Mouse (Mus musculus): ENCODE data around the gene Ide. TPM values are rescaled to one million over a fixed set of nuclear protein-coding genes. Genes with fewer than 3 reads are reported as not detected.

The Ide gene
- polyA plus RNA-seq, 1 experiment: 96.7 TPM

GRCm38 (mm10) chr19:37352756-37353155, 15.1 kb upstream of the Ide start:
- Histone ChIP-seq H3K36me3 (ENCODE audit: control insufficient read depth, insufficient read depth, low read length) (no peaks in the 10 kb centered on the region), H3K27me3 (ENCODE audit: control insufficient read depth, insufficient read depth, low read length) (no peaks in the 10 kb centered on the region), H3K4me1 (ENCODE audit: control insufficient read depth, insufficient read depth, low read length) (no peaks in the 10 kb centered on the region; the same call in 1 of the 2 replicates), H3K4me3 (ENCODE audit: control insufficient read depth, low read depth, low read length) (no peak overlapping the region), H3K27ac (ENCODE audit: control insufficient read depth, insufficient read depth, low read depth, low read length) (no peak overlapping the region)
- TF ChIP-seq POLR2A (IDR thresholded peaks at IDR 0.05; ENCODE audit: control insufficient read depth, low read depth, low read length) (no peak), CTCF (IDR thresholded peaks at IDR 0.05; ENCODE audit: control insufficient read depth, insufficient read depth, insufficient replicate concordance, low read depth, low read length) (no peak)

GRCm38 (mm10) chr19:37348952-37349351, 11.3 kb upstream of the Ide start:
- TF ChIP-seq POLR2A (IDR thresholded peaks at IDR 0.05; ENCODE audit: control insufficient read depth, low read depth, low read length) (no peak), CTCF (IDR thresholded peaks at IDR 0.05; ENCODE audit: control insufficient read depth, insufficient read depth, insufficient replicate concordance, low read depth, low read length) (no peak)
- Histone ChIP-seq H3K36me3 (ENCODE audit: control insufficient read depth, insufficient read depth, low read length) (no peaks in the 10 kb centered on the region), H3K4me1 (ENCODE audit: control insufficient read depth, insufficient read depth, low read length) (no peaks in the 10 kb centered on the region; the same call in 1 of the 2 replicates), H3K4me3 (ENCODE audit: control insufficient read depth, low read depth, low read length) (no peak overlapping the region), H3K27me3 (ENCODE audit: control insufficient read depth, insufficient read depth, low read length) (no peaks in the 10 kb centered on the region), H3K27ac (ENCODE audit: control insufficient read depth, insufficient read depth, low read depth, low read length) (no peak overlapping the region)

GRCm38 (mm10) chr19:37348331-37348730, 10.7 kb upstream of the Ide start:
- Histone ChIP-seq H3K27ac (ENCODE audit: control insufficient read depth, insufficient read depth, low read depth, low read length) (no peak overlapping the region), H3K27me3 (ENCODE audit: control insufficient read depth, insufficient read depth, low read length) (no peaks in the 10 kb centered on the region), H3K4me1 (ENCODE audit: control insufficient read depth, insufficient read depth, low read length) (no peaks in the 10 kb centered on the region; the same call in 1 of the 2 replicates), H3K4me3 (ENCODE audit: control insufficient read depth, low read depth, low read length) (no peak overlapping the region), H3K36me3 (ENCODE audit: control insufficient read depth, insufficient read depth, low read length) (no peaks in the 10 kb centered on the region)
- no peak for TF ChIP-seq CTCF (IDR thresholded peaks at IDR 0.05; ENCODE audit: control insufficient read depth, insufficient read depth, insufficient replicate concordance, low read depth, low read length)
- TF ChIP-seq POLR2A (IDR thresholded peaks at IDR 0.05; ENCODE audit: control insufficient read depth, low read depth, low read length): no peak

GRCm38 (mm10) chr19:37346258-37346657, 8.6 kb upstream of the Ide start:
- no peak for TF ChIP-seq POLR2A (IDR thresholded peaks at IDR 0.05; ENCODE audit: control insufficient read depth, low read depth, low read length)
- no peak for TF ChIP-seq CTCF (IDR thresholded peaks at IDR 0.05; ENCODE audit: control insufficient read depth, insufficient read depth, insufficient replicate concordance, low read depth, low read length)
- Histone ChIP-seq H3K4me3 (ENCODE audit: control insufficient read depth, low read depth, low read length) (no peak overlapping the region), H3K27ac (ENCODE audit: control insufficient read depth, insufficient read depth, low read depth, low read length) (no peak overlapping the region), H3K36me3 (ENCODE audit: control insufficient read depth, insufficient read depth, low read length) (no peaks in the 10 kb centered on the region), H3K27me3 (ENCODE audit: control insufficient read depth, insufficient read depth, low read length) (no peaks in the 10 kb centered on the region), H3K4me1 (ENCODE audit: control insufficient read depth, insufficient read depth, low read length) (no peaks in the 10 kb centered on the region; the same call in 1 of the 2 replicates)

- H3K27me3 ChIP-seq (ENCODE audit: control insufficient read depth, insufficient read depth, low read length): no peaks in the 10 kb centered on the region
- TF ChIP-seq CTCF (IDR thresholded peaks at IDR 0.05; ENCODE audit: control insufficient read depth, insufficient read depth, insufficient replicate concordance, low read depth, low read length): no peak
- TF ChIP-seq POLR2A (IDR thresholded peaks at IDR 0.05; ENCODE audit: control insufficient read depth, low read depth, low read length): no peak
- no peaks in the 10 kb centered on the region for H3K36me3 ChIP-seq (ENCODE audit: control insufficient read depth, insufficient read depth, low read length)
- H3K4me3 ChIP-seq (ENCODE audit: control insufficient read depth, low read depth, low read length): no peak overlapping the region
- no peaks in the 10 kb centered on the region; the same call in none of the 2 replicates for H3K4me1 ChIP-seq (ENCODE audit: control insufficient read depth, insufficient read depth, low read length)
- no peak overlapping the region for H3K27ac ChIP-seq (ENCODE audit: control insufficient read depth, insufficient read depth, low read depth, low read length)
Measured at GRCm38 (mm10) chr19:37343899-37344298, 6.2 kb upstream of the Ide start.

- no peak overlapping the region for H3K27ac ChIP-seq (ENCODE audit: control insufficient read depth, insufficient read depth, low read depth, low read length)
- no peaks in the 10 kb centered on the region for H3K36me3 ChIP-seq (ENCODE audit: control insufficient read depth, insufficient read depth, low read length)
- H3K27me3 ChIP-seq (ENCODE audit: control insufficient read depth, insufficient read depth, low read length): no peaks in the 10 kb centered on the region
- no peak for TF ChIP-seq POLR2A (IDR thresholded peaks at IDR 0.05; ENCODE audit: control insufficient read depth, low read depth, low read length)
- no peak for TF ChIP-seq CTCF (IDR thresholded peaks at IDR 0.05; ENCODE audit: control insufficient read depth, insufficient read depth, insufficient replicate concordance, low read depth, low read length)
- H3K4me1 ChIP-seq (ENCODE audit: control insufficient read depth, insufficient read depth, low read length): peaks cover 2% of the 10 kb centered on the region
- H3K4me3 ChIP-seq (ENCODE audit: control insufficient read depth, low read depth, low read length): no peak overlapping the region
Measured at GRCm38 (mm10) chr19:37340931-37341330, 3.3 kb upstream of the Ide start.

GRCm38 (mm10) chr19:37340495-37340894, 2.8 kb upstream of the Ide start:
- peaks cover 2% of the 10 kb centered on the region for H3K4me1 ChIP-seq (ENCODE audit: control insufficient read depth, insufficient read depth, low read length)
- H3K4me3 ChIP-seq (ENCODE audit: control insufficient read depth, low read depth, low read length): no peak overlapping the region
- no peaks in the 10 kb centered on the region for H3K36me3 ChIP-seq (ENCODE audit: control insufficient read depth, insufficient read depth, low read length)
- TF ChIP-seq CTCF (IDR thresholded peaks at IDR 0.05; ENCODE audit: control insufficient read depth, insufficient read depth, insufficient replicate concordance, low read depth, low read length): no peak
- TF ChIP-seq POLR2A (IDR thresholded peaks at IDR 0.05; ENCODE audit: control insufficient read depth, low read depth, low read length): no peak
- no peak overlapping the region for H3K27ac ChIP-seq (ENCODE audit: control insufficient read depth, insufficient read depth, low read depth, low read length)
- no peaks in the 10 kb centered on the region for H3K27me3 ChIP-seq (ENCODE audit: control insufficient read depth, insufficient read depth, low read length)

- Histone ChIP-seq H3K4me3 (ENCODE audit: control insufficient read depth, low read depth, low read length) (no peak overlapping the region), H3K27me3 (ENCODE audit: control insufficient read depth, insufficient read depth, low read length) (no peaks in the 10 kb centered on the region), H3K27ac (ENCODE audit: control insufficient read depth, insufficient read depth, low read depth, low read length) (no peak overlapping the region), H3K36me3 (ENCODE audit: control insufficient read depth, insufficient read depth, low read length) (no peaks in the 10 kb centered on the region), H3K4me1 (ENCODE audit: control insufficient read depth, insufficient read depth, low read length) (peaks cover 2% of the 10 kb centered on the region; the same call in 1 of the 2 replicates)
- TF ChIP-seq POLR2A (IDR thresholded peaks at IDR 0.05; ENCODE audit: control insufficient read depth, low read depth, low read length) (no peak), CTCF (IDR thresholded peaks at IDR 0.05; ENCODE audit: control insufficient read depth, insufficient read depth, insufficient replicate concordance, low read depth, low read length) (no peak)
Measured at GRCm38 (mm10) chr19:37335392-37335791, 2.3 kb downstream of the Ide start.
